Mouse (Mus musculus) hindbrain, embryonic 10.5 days (tissue): ENCODE results near the gene Tbc1d22a. TPM values are rescaled to one million over a fixed set of nuclear protein-coding genes. Genes with fewer than 3 reads are reported as not detected.

Experiments
- DNase-seq: peaks from one replicate; pipeline ENCODE4 v3.0.0-alpha.2; 2017; ENCODE audit warnings: low spot score
- H3K27ac ChIP-seq: fragments of 300-500 bp; sonication (generic); 2 replicates; pipeline ENCODE4 v1.5.1; 2016; ENCODE audit warnings: mild to moderate bottlenecking, moderate library complexity
- H3K27me3 ChIP-seq: fragments of 300-500 bp; sonication (generic); 2 replicates; pipeline ENCODE4 v1.6.1; 2016; ENCODE audit warnings: mild to moderate bottlenecking; ENCODE audit not compliant: poor library complexity, insufficient read depth, severe bottlenecking
- H3K36me3 ChIP-seq: fragments of 300-500 bp; sonication (generic); 2 replicates; pipeline ENCODE4 v1.6.1; 2016; ENCODE audit warnings: mild to moderate bottlenecking, moderate library complexity
- H3K4me1 ChIP-seq: fragments of 300-500 bp; sonication (generic); replicated peaks from 2 replicates; pipeline ENCODE4 v1.6.1; 2016; ENCODE audit warnings: mild to moderate bottlenecking
- H3K4me3 ChIP-seq: fragments of 300-500 bp; sonication (generic); 2 replicates; pipeline ENCODE4 v1.5.1; 2016; ENCODE audit warnings: mild to moderate bottlenecking, moderate library complexity
- H3K9me3 ChIP-seq: fragments of 300-500 bp; sonication (generic); 2 replicates; pipeline ENCODE4 v1.6.1; 2016; ENCODE audit warnings: mild to moderate bottlenecking, moderate library complexity
- WGBS: fragments of 180-500 bp; shearing (Covaris S2); methylation state at CpG from one replicate; pipeline ENCODE4 v1.1.7; 2016; 5-methylcytosine and 5-hydroxymethylcytosine counted together
- polyA plus RNA-seq: library from polyadenylated mRNA; unstranded; fragments of >200 nt; fragmentation: Nextera tagmentation; extraction: Ambion mirVana; gene quantifications from 2 replicates; pipeline ENCODE4 v1.2.1, GENCODE M21; 2016

The Tbc1d22a gene
- polyA plus RNA-seq, 1 experiment from 2014 or later = 13.4 TPM

DNA sequence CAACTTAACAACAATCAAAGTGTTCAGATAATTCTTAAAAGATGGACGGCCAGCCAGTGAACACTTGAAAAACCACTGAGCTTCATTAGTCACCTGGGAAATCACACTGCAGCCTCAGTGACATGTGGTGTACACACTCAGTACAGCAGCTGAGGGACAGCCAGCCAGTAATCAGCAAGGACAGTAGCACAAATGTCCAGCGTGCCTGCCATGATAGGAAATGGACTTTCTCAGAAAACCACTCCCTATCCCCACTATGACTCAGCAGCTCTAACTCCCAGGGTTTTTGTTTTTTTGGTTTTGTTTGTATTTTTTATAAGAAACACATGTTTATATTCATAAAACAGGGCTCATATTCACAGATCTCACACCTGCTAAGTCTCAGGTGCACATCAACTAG lies 209.6 kb downstream of the Tbc1d22a start:
- Histone ChIP-seq H3K27me3 (no peaks in the 10 kb centered on the region), H3K4me3 (no peak overlapping the region), H3K4me1 (peaks cover 21% of the 10 kb centered on the region), H3K9me3 (no peaks in the 10 kb centered on the region), H3K27ac (no peak overlapping the region), H3K36me3 (no peaks in the 10 kb centered on the region)
- no peak for DNase-seq
- WGBS = 78% methylated on average over 2 of the region's 2 CpGs

DNA sequence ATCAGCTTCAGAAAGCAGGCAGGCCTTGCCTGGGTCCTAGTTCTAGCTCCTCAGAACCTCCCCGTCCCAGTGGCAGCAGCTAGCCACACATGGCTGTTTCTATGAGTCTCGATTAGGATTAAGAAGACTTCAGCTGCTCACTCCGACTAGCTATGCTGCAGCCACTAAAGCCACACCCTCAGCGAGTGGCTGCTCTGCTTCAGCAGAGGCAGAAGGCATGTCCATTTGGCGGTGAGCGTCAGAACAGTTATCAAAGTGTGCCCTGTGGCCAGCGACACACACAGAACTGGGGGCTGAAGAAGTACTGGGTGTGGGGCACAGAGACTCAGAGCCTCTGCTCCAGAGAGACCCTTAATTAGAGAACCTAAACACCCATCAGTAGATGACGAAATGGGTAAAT lies 210.7 kb downstream of the Tbc1d22a start:
- H3K4me1 ChIP-seq = peaks cover 14% of the 10 kb centered on the region
- no peak for DNase-seq
- WGBS = 74% methylated on average over 8 of the region's 8 CpGs
- no peak overlapping the region for H3K4me3 ChIP-seq
- no peaks in the 10 kb centered on the region for H3K27me3 ChIP-seq
- no peaks in the 10 kb centered on the region for H3K9me3 ChIP-seq
- H3K27ac ChIP-seq = 0 out of 2 replicates have a peak overlapping the region, but pooled peaks have one; percentile 23
- no peaks in the 10 kb centered on the region for H3K36me3 ChIP-seq

DNA sequence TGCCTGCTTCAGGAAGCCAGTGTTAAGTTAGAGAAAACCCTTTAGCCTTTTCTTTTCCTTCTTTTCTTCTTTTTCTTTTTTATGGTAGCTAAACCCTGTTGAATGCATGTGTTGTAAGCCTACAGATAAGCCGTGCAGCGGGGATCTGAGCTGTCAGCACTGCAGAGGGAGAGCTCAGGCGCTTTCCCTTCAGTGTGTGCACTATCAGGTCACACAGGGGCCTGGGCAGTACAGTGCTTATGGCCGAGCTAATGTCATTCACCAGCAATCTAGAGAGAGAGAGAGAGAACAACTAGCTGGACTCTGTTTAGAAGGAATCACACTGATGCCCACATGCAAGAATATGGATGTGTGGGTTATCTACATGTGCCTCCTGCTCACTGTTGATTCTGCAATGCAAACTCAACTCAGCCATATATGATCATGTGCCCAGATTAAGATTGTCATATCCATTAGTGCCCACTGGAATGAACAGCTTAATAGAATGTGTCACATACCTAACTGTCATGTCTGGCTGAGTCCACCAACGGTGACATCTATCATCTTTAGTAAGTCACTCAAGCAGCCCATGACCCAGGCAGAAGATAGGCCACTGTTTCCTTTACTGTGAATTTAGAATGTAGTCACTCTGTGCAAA lies 212.2 kb downstream of the Tbc1d22a start:
- Histone ChIP-seq H3K4me1 (peaks cover 15% of the 10 kb centered on the region), H3K36me3 (no peaks in the 10 kb centered on the region), H3K9me3 (no peaks in the 10 kb centered on the region), H3K27me3 (no peaks in the 10 kb centered on the region), H3K4me3 (no peak overlapping the region), H3K27ac (no peak overlapping the region)
- DNase-seq = no peak
- 81% methylated on average over 5 of the region's 5 CpGs for WGBS

DNA sequence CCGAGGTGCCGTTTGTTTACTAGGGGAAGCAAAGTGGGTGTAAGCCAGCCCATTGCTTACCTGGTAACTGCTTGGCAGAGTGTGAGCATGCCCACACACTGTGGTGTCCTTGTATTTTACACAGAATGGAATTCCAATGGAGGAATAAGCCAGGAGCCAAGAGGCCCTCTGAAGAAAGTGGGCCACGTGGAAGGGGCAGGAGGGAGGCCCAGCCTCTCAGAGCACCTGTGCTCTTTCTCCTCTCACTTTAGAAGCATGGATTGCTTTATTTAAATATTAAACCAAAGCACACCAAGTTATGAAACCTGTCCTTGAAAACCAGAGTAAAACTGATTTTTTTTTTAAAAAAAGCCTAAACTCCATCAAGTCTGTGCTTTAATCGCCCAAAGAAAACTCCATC lies 213.2 kb downstream of the Tbc1d22a start:
- Histone ChIP-seq H3K9me3 (no peaks in the 10 kb centered on the region), H3K27me3 (no peaks in the 10 kb centered on the region), H3K36me3 (no peaks in the 10 kb centered on the region), H3K4me1 (peaks cover 22% of the 10 kb centered on the region), H3K4me3 (no peak overlapping the region), H3K27ac (no peak overlapping the region)
- WGBS = 82% methylated on average over 4 of the region's 4 CpGs
- DNase-seq = no peak

DNA sequence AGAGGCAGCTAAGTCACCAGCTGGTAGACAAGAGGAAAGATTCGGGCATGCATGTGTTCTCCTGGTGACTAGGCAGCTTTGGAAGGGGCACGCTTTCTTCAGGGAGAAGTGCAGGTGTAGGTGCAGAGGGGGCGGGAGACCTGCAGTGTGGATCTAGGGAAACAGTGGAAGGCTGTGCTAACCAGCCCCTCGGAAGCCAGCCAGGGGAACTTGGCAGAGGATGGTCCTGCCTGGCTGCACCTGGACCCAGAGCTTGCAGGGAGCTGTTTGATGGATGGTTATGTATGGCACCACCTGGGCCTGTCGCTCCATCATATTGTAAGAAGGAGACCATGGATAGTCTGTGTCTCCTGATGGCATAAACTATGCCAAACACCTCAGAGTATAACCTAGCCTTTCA lies 214.2 kb downstream of the Tbc1d22a start:
- Histone ChIP-seq H3K27ac (no peak overlapping the region), H3K36me3 (no peaks in the 10 kb centered on the region), H3K4me1 (peaks cover 24% of the 10 kb centered on the region), H3K27me3 (no peaks in the 10 kb centered on the region), H3K9me3 (no peaks in the 10 kb centered on the region), H3K4me3 (no peak overlapping the region)
- 80% methylated on average over 5 of the region's 5 CpGs for WGBS
- no peak for DNase-seq

DNA sequence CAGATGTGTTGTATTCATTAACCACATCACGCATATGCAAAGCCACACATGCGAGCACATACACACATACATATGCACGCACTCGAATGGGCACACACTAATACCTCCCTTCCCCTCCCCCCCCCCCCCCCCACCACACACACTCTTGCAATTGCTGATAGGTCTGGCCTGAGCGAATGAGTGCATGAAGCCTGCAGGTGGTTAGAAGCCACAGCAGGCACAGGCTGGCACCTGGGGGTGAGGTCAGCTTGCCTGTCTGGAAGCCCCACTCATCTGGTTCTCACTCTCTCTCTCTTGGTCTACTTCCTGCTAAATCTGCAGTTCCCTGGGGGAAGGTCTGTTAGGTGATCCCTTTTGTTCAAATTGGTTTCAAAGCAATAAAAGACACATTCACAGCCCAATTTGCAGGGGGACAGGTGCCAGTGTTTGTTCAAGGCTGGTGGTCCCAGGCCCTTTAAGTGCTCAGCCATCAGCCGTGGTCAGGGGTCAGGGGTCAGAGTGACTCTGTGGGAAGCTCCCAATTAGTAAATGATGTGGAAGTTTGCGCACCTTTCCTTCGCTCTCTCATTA lies 215.6 kb downstream of the Tbc1d22a start:
- WGBS = 72% methylated on average over 8 of the region's 8 CpGs
- Histone ChIP-seq H3K4me3 (no peak overlapping the region), H3K27me3 (no peaks in the 10 kb centered on the region), H3K27ac (no peak overlapping the region), H3K9me3 (no peaks in the 10 kb centered on the region), H3K36me3 (no peaks in the 10 kb centered on the region), H3K4me1 (peaks cover 24% of the 10 kb centered on the region)
- no peak for DNase-seq

DNA sequence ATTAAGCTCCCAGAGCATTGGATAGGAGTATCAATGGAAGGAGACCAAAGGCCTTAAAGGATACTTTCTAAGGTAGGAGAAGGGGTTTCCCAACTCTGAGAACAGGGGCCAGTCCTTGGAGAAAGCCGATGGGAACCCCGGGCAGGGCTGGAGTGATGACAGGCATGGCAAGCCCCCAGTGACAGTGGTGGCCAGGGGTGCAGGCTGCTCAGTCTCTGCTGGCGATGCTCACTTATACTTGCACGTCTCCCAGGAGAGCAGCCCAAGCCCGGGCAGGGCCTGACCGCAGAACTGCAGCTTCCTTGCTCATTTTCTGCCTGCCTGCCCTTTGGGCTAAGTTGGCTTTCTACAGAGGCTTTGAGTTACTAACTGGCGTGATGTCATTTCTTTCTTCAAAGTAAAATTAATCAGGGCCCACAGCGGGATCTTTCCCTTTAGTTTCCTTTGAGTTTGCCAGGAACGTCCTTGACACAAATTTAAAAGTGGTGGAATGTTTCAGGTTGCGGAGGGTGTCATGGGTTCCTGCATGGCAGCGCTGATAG lies 217.4 kb downstream of the Tbc1d22a start:
- H3K4me3 ChIP-seq = no peak overlapping the region
- no peaks in the 10 kb centered on the region for H3K27me3 ChIP-seq
- H3K36me3 ChIP-seq = no peaks in the 10 kb centered on the region
- H3K9me3 ChIP-seq = no peaks in the 10 kb centered on the region
- H3K27ac ChIP-seq = no peak overlapping the region
- H3K4me1 ChIP-seq = peaks cover 24% of the 10 kb centered on the region
- no peak for DNase-seq
- WGBS = 81% methylated on average over 11 of the region's 11 CpGs

DNA sequence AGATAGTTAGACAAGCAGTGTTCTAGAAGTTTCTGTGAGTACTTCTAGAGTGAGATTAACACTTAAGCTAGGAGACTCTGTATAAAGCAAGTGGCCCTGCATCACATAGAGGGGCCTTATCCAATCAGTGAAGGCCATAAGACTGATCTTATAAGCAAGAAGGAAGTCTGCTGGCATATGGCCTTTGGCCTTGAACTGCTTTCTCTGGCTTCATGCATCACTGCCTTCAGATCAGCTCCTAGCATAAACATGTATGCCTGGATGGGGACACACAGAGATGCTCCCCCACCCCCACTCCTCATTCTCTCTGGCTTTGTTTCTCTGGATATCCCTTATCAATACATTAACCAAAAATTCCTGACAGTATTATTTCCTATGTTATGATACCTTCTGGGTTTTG lies 218.5 kb downstream of the Tbc1d22a start:
- Histone ChIP-seq H3K27ac (no peak overlapping the region), H3K9me3 (no peaks in the 10 kb centered on the region), H3K36me3 (no peaks in the 10 kb centered on the region), H3K27me3 (no peaks in the 10 kb centered on the region), H3K4me3 (no peak overlapping the region), H3K4me1 (peaks cover 24% of the 10 kb centered on the region)
- no peak for DNase-seq

DNA sequence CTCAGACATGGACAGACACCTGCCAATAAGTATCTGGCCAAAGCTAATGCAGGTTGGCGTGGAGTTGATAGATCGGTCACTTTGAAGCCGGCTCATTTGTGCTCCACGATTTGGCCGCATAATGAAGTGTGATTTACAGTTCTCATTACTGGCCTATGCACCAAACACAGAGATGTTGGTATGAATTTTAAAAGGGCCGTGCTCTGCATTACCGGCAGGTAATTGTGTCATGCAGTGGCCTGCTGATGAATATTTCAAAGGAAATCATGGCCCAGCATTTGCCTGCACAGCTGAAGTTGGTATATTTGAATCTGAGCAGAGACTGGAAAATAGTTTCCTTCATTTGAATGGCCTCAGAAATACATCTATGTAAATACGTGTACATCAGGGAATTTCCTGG lies 219.1 kb downstream of the Tbc1d22a start:
- Histone ChIP-seq H3K27me3 (no peaks in the 10 kb centered on the region), H3K27ac (no peak overlapping the region), H3K36me3 (no peaks in the 10 kb centered on the region), H3K4me1 (peaks cover 24% of the 10 kb centered on the region), H3K9me3 (no peaks in the 10 kb centered on the region), H3K4me3 (no peak overlapping the region)
- DNase-seq = no peak
- 92% methylated on average over 8 of the region's 8 CpGs for WGBS

DNA sequence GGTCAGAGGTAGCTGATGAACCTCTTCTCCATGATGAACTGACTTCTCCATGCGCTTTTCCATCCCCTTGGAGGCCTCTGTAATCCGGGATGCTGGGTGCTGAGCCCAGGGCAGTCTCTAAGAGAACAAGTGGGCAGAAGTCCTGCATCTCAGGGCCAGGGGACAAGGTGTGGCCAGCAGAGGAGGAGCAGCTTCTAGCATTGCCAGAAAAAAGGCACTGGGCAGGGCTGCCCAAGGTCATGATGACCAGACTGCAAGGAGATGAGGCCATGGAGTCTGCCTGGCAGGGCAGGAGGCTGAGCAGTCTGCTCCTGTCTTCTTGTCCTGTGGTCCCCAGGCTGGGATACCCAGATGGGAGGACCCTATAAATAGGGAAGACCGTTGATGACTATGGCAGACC lies 220.0 kb downstream of the Tbc1d22a start:
- no peaks in the 10 kb centered on the region for H3K9me3 ChIP-seq
- no peak overlapping the region for H3K4me3 ChIP-seq
- H3K4me1 ChIP-seq = peaks cover 24% of the 10 kb centered on the region
- DNase-seq = no peak
- H3K27me3 ChIP-seq = no peaks in the 10 kb centered on the region
- H3K27ac ChIP-seq = 0 out of 2 replicates have a peak overlapping the region, but pooled peaks have one; percentile 13
- 86% methylated on average over 3 of the region's 3 CpGs for WGBS
- H3K36me3 ChIP-seq = no peaks in the 10 kb centered on the region

DNA sequence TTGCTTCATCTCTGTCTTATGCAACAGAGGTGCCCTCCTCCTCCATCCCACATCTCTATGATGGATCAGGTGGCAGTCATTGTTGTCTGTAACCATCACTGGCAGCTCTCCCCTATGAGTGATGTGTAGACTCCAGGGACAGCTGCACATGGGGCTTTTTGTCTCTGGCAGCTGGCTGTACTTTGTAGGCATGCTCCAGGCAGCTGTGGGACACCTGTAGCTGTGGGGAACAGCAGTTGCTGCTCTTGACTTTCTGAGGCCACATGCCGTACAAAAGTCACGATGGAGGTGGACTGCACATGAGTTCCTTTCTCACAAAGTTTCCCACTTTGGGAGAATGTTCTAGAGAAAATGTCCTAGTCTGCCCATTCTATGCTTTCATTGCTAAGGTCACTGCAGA lies 223.1 kb downstream of the Tbc1d22a start:
- 96% methylated on average over 2 of the region's 2 CpGs for WGBS
- no peaks in the 10 kb centered on the region for H3K36me3 ChIP-seq
- DNase-seq = no peak

DNA sequence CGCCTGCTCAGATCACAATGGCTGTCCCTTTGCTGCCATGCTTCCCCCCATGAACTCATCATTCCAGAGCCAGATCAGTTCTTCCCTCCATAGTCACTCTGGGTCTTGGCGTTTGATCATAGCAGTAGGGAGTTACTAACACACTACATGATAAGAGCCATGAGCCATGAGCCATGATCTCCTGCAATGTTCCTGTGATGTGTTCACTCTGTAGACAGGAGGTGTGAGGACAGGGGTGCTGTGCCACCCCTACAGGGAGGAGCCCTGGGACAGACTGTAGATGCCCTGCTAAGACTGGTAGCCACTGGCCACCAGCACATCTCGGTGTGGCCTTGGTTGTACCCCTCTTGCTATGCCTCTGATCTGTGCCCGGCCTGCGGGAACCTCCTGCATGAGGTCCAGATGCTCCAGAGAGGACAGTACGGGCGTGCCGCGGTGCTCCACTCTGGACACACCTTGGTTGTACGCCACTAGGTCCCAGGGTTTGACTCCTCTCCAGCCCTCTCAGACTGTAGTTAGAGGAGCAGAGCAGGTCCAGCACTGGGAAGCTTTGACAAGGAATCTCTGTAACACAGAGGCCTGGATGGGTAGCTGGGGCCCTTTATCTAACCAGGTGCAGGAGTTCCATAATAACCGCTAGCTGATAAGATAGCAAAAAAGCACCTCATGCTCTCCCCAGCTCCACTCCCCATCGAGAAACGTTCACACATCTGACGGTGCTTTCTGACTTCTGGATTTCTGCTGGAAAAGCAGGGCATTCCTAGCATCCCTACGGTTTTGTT lies 224.9 kb downstream of the Tbc1d22a start:
- Histone ChIP-seq H3K9me3 (no peaks in the 10 kb centered on the region), H3K36me3 (no peaks in the 10 kb centered on the region), H3K4me3 (no peak overlapping the region), H3K4me1 (no peaks in the 10 kb centered on the region), H3K27me3 (no peaks in the 10 kb centered on the region), H3K27ac (no peak overlapping the region)
- 91% methylated on average over 15 of the region's 15 CpGs for WGBS
- DNase-seq = no peak

More for the DNA sequence above, 223.1 kb downstream of the Tbc1d22a start:
- H3K4me3 ChIP-seq = no peak overlapping the region
- H3K9me3 ChIP-seq = no peaks in the 10 kb centered on the region
- H3K4me1 ChIP-seq = peaks cover 6% of the 10 kb centered on the region; the same call in 1 of the 2 replicates
- H3K27ac ChIP-seq = no peak overlapping the region
- no peaks in the 10 kb centered on the region for H3K27me3 ChIP-seq

DNA sequence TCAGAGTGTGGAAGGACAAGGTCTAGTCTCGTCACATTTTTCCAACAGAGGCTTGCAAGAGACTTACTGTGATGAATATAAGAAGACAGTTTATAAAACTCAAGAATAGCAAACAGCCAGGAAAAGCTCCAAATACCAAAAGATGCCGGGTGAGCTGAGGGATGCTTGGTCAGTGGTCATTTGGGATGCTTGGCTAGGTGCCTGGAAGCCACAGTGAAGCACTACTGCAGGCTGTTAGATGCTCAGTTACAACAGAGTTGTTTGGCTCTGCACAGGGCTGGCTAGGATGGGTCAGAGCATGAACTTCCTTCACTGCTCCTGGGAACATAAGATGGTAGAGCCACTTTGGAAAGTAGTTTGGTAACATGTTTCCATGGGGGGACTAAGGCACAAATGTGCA lies 230.0 kb downstream of the Tbc1d22a start:
- no peak overlapping the region for H3K4me3 ChIP-seq
- H3K27ac ChIP-seq = no peak overlapping the region
- no peaks in the 10 kb centered on the region for H3K27me3 ChIP-seq
- H3K36me3 ChIP-seq = no peaks in the 10 kb centered on the region
- WGBS = 91% methylated on average over 2 of the region's 2 CpGs
- H3K4me1 ChIP-seq = no peaks in the 10 kb centered on the region
- DNase-seq = no peak
- no peaks in the 10 kb centered on the region for H3K9me3 ChIP-seq
